Mouse (Mus musculus) embryo, embryonic 11 days (tissue): ENCODE results near the gene Rplp2.

Experiments used
- DNase-seq: peaks from one replicate; pipeline ENCODE4 v3.0.0-alpha.2; 2015

Rplp2 gene

GRCm38 (mm10) chr7:141453636-141454035 is 6.5 kb downstream of the Rplp2 start:
- DNase-seq, result no peak

DNA sequence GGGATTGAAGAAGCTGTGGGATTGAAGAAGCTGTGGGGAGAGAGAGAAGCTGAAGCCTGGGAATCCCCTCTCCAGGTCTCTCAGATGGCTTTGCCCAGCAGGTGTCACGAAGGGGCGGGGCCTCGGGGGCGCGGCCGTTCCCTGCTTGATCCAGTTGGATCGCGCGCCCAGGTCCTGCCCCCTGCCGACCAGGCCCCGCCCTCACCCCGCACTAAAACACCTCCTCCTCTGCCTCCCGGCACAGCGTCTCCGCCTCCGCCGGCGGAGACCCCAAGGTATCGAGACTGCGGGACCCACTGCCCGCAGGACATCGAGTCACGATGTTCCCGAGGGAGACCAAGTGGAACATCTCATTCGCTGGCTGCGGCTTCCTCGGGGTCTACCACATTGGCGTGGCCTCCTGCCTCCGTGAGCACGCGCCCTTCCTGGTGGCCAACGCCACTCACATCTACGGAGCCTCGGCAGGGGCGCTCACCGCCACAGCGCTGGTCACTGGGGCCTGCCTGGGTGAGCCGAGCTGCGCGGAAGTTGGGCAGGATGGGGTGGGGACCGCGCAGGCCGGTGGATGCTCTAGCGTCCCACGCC is 7.9 kb downstream of the Rplp2 start, which contains the start of gene Pnpla2:
TSS of gene Pnpla2 (plus strand) at position 232 of the 585 bp plus-strand sequence.
- DNase-seq, result peak; percentile 94

DNA sequence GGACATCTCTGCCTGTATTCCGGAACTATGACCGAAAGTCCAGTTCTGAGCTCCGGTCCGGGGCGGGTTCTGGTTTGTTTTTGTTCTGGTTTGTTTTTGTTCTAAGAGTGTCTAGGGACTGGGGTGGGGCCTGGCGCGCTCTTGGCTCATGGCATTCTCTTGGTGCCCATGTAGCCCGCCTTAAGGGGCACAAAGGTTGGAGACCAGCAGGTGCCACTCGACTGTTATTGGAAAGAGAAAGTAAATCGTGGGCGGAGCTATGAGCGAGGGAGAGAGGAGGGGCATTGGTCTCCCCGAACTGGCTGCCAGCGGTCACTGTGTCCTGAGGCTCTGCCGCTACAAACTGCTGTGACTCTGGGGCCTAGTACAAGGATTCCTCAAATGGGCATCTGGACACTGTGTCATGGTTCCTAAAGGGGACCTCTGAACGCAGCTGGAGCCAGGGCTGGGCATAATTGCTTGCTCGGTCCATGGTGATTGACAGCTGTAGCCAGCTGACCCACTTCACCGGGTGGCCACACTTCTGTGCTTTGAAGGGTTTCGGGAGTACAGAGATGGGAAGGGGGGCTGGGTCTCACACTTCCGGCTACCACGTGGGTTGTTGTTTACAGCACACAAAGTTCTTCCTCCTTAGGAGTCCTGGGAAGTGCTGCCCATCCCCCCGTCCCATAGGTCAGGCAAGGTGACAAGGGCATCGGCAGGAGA is 8.6 kb downstream of the Rplp2 start:
- DNase-seq, result peak; percentile 66

- DNase-seq, result no peak
These were observed 9.6 kb downstream of the Rplp2 start for GRCm38 (mm10) chr7:141456739-141457138.

- no peak for DNase-seq
These were observed 10.1 kb downstream of the Rplp2 start for GRCm38 (mm10) chr7:141457236-141457635.

DNA sequence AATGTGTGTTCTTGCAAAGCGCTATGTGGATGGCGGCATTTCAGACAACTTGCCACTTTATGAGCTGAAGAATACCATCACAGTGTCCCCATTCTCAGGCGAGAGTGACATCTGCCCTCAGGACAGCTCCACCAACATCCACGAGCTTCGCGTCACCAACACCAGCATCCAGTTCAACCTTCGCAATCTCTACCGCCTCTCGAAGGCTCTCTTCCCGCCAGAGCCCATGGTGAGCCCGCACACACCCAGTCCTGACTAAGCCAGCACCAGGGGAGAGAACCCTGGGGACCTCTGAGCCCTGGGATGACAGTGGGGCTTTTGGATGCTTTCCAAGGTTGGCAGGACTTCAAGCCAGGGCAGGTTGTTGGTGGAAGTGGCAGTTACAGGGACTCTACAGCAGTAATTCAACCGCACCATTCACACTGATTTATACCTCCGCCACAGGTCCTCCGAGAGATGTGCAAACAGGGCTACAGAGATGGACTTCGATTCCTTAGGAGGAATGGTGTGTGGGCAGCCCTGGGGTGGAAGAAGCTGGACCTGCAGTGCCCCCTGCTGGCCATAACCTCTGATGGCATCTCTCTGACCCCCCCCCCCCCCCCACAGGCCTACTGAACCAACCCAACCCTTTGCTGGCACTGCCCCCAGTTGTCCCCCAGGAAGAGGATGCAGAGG is 11.0 kb downstream of the Rplp2 start:
- peak; percentile 60 for DNase-seq

- DNase-seq, result no peak
These were observed 11.5 kb downstream of the Rplp2 start for GRCm38 (mm10) chr7:141458661-141459060.

DNA sequence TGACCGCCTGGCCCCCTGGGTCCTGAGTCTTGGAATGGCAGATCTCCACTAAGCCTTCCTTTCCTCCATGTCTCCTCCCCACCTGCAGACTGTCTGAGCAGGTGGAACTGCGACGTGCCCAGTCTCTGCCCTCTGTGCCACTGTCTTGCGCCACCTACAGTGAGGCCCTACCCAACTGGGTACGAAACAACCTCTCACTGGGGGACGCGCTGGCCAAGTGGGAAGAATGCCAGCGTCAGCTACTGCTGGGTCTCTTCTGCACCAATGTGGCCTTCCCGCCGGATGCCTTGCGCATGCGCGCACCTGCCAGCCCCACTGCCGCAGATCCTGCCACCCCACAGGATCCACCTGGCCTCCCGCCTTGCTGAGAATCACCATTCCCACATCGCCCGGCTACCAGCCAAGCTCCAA is 12.1 kb downstream of the Rplp2 start:
- DNase-seq, result no peak

- no peak for DNase-seq
These were observed 12.8 kb downstream of the Rplp2 start for GRCm38 (mm10) chr7:141460001-141460390.

DNA sequence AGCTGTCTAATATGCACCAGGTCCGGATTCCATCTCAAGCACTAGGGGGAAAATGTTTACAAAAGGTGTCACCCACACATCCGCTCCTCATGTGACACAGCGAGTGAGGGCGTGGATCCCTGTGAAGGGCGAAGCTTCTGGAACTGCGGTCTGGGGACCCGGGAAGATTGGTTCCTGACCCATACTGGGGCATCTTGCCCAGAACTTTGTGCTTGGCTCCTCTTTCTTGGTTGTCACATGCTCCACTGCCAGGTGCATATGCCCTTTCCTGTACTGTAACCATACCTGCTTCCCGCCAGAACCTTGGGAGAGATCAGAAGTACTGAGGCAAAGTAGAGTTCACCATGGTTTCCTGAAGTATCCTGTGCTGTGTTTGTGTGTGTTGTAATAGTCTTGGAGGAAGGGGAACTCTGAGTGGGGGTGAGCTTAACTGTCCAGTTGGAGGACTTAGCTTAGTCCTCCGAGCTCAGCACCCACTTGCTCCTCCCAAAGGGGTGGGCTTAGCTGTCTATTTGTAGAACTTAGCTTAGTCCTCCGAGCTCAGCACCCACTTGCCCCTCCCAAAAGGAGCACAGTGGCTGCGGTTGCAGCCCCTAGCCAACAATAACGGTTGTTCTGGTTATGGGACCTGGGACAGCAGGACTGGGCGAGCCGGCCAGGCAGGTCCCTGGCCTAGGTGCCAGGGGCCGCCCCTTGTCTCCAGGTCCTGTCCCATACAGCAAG is 13.4 kb downstream of the Rplp2 start, which contains the start of gene Cracr2b:
TSS of gene Cracr2b (plus strand) at position 704 of the 723 bp plus-strand sequence.
- DNase-seq, result no peak

DNA sequence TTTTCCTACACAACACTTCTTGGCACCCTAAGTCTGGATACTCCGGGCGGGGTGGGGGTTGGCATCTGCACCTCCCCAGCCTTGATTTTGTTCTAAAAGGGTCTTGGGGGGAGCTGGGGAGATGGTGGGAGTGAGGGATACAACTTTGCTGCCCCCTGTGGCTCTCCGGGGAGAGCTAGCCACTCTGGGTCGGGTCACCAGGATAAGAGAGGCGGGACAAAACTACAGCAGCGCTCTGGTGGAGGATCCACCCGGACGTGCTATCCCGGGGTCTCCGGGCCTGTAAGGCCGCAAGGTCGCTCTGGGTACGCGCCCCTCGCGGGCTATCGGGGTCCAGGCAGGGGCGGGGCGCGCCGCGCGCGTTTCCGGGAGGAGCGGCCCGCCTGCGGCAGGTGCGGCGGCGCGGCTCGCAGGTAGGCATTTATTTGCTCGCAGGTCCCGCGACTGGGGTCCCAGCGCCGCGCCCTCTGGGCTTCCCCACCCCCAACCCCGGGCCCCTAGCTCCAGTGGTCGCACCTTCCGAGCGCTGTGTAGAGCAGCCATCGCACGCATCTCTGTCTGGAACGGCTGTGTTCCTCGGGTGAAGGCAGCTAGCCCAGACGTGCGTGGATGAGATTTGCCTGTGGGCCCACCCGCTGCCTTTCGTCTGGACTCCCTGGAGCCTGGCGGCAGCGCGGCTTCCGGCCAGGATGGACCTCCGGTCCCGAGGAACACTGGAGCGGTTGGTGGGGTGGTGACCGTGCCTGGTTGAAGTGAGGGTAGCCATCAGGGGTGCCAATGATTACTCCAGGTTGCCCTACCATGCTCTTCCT is 14.6 kb downstream of the Rplp2 start:
- DNase-seq, result peak; percentile 44

- DNase-seq, result peak; percentile 11
These were observed 15.2 kb downstream of the Rplp2 start for GRCm38 (mm10) chr7:141462333-141462821.

GRCm38 (mm10) chr7:141463824-141464602 is 16.8 kb downstream of the Rplp2 start:
- no peak for DNase-seq

- DNase-seq, result peak; percentile 45
These were observed 17.5 kb downstream of the Rplp2 start for GRCm38 (mm10) chr7:141464603-141465201.

- DNase-seq, result peak; percentile 22
These were observed 18.3 kb downstream of the Rplp2 start for GRCm38 (mm10) chr7:141465388-141466044.

DNA sequence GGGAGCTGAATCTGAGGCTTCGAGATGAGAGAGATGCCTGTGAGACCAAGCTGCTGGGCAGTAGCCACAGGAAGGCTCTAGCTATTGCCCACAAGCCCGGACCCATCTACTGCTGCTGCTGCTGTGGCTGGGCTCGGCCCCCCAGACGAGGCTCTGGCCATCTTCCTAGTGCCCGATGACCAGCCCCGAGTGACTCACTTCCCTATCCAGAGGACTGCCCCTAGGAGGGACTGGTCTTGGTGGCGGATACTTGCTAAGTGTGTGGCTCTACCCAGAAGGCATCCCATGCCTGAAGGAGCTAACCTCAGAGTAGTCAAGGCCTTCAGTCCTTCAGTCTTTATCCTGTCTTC is 18.9 kb downstream of the Rplp2 start:
- no peak for DNase-seq

DNA sequence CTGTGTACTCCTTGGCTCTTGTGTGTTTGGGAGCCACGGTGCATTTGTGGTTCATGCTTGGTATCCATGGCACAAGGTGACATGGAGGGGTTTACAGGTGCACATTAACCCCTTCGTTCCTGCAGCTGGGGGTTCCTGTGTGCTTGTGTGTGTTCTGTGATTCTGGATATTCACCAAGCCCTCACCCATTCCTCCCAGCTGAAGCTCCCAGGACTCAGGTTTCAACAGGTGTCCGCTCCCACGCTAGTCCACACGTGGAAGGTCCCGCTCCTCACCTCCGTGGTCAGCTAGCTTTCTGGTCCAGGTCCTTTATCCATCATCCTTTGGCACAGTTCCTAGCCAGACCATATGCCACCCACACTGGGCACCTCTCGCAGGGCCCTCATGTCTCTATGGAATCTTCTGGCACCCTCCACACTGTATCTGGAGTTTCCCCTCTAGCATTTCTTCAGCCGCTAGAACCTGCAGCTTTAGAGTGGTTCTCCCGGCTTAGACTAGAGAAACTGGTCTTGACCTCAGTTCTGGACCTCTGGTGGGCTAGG is 19.5 kb downstream of the Rplp2 start:
- DNase-seq, result no peak

DNA sequence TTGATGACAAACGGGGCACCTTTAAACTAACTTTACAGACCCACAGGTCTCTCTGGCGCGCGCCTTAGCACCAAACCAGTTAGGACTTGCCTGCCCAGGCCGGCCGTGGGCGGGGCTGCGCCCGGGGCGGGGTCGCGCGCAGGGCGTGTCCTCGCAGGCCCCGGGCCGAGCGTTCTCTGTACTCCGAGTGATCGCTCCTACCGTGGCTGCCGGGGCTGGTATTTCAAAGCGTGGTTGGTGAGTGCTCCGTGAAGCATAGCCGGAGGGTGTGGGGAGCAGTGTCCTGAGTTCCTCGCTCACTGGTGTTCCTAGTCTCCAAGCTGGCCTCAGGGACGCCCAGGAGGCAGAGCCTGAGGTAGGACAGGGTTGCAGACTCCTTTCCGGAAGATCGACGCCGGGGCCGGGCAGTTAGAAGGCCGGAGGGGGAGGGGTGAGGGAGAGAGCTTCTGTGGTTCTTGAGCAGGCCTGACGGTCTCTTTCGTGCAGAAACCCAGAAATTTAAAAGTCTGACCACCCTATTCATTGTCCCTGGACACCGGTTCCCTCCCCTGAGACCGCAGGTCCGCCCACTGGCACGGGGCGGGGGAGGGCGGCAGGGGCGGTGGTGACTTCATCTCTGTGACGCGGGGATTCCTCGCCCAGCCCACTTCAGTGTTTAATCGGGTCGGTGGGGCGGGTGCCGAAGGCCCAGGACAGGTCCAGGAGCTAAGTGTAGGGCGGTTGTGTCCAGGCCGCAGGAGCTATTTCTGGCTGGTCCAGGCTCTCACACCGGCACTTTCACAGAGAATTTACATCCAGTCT is 20.3 kb downstream of the Rplp2 start, which contains the start of gene Cd151:
TSS of gene Cd151 (plus strand) at position 163 of the 801 bp plus-strand sequence.
- peak; percentile 93 for DNase-seq

DNA sequence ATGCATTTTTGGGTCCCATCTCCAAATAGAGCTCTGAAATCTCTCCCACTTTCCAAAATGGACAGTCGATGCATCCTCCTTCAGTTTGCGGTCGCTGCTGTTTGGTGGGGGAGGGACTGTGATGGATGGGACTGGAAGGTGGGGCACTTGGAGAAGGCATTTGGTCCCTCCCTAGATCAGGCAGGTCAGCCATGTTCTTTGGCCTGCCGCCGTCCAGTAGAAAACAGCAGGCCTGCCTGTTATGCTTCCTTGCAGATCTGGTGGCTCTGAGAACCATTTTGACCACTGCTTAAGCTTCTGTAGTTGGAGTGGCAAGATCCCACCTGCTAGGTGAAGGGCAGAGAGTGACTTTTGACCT is 21.0 kb downstream of the Rplp2 start:
- DNase-seq, result peak; percentile 24
